Mouse (Mus musculus): Measurements from ENCODE around the gene Rtl10. TPM values are rescaled to one million over a fixed set of nuclear protein-coding genes. Genes with fewer than 3 reads are reported as not detected.

Rtl10 gene
- total and polyA plus RNA-seq, 3 experiments = 4.8 to 21.1 (median 9.8) TPM

DNA sequence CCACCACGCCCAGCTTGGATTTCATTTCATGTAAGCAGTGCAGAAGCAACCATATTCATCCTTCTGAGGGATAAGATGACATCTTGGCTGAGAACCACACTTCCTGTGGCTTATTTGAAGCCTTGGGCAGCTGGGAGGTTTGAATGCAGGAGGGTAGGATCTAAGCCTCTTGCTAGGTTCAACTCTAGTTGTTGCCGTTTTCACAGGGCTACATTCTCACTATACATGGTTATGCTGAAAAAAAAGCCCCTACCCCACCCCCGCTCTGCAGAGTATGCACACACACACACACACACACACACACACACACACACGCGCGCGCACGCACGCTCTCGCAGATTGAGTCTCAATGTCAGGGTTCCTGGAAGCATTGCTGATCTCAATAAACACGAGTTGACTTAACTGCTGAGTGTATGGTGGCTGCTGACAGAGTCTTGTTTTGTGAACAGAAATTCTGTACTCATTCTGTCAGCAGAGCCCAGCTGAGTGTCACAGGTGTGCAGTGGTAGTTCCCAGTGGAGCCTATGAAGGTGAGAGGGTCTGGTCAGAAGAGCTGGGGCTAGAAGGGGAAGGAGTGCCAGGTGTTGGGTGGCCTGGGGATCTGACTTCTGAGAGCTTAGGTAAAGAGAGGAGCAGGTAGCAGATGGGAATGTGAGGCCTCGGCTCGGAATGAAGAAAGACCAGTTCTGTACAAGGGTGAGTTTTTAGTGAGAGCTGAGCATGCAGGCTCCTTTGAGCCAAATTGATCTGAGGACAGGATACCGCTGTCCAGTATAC lies 5.1 kb downstream of the Rtl10 start:
- no peak overlapping the region for H3K9ac ChIP-seq (ENCODE audit: insufficient read depth, low read depth)
- H3K4me2 ChIP-seq (ENCODE audit: insufficient read depth, low read depth, poor library complexity, severe bottlenecking) = no peak overlapping the region
- H3K9me3 ChIP-seq (replicated peaks; ENCODE audit: low read length) = no peaks in the 10 kb centered on the region
- no peak for DNase-seq (ENCODE audit: extremely low read depth)
- no peaks in the 10 kb centered on the region for H3K27me3 ChIP-seq (replicated peaks)
- no peak for TF ChIP-seq MYC (IDR thresholded peaks at IDR 0.05; ENCODE audit: low read depth, low read length)
- no peak for TF ChIP-seq PAX5 (IDR thresholded peaks at IDR 0.05; ENCODE audit: low read length)
- no peak for TF ChIP-seq TBP (conservative IDR thresholded peaks at IDR 0.05; ENCODE audit: low read depth, low read length)
- no peak for TF ChIP-seq MAX (IDR thresholded peaks at IDR 0.05; ENCODE audit: low read length)
- no peak for TF ChIP-seq POLR2A (IDR thresholded peaks at IDR 0.05; ENCODE audit: low read depth, low read length)
- TF ChIP-seq NELFE (IDR thresholded peaks at IDR 0.05; ENCODE audit: low read depth, low read length) = no peak
- TF ChIP-seq ZC3H11A (IDR thresholded peaks at IDR 0.05; ENCODE audit: low read depth, low read length) = no peak
- TF ChIP-seq IRF4 (IDR thresholded peaks at IDR 0.05; ENCODE audit: low read depth, low read length) = no peak
- no peak for TF ChIP-seq RAD21 (IDR thresholded peaks at IDR 0.05; ENCODE audit: low read depth, low read length)
- TF ChIP-seq JUN (IDR thresholded peaks at IDR 0.05; ENCODE audit: insufficient read depth, low read depth, low read length) = no peak
- no peak for TF ChIP-seq E2F4 (IDR thresholded peaks at IDR 0.05; ENCODE audit: insufficient replicate concordance, low read depth, low read length)
- no peak for TF ChIP-seq SMC3 (IDR thresholded peaks at IDR 0.05; ENCODE audit: low read depth, low read length)
- TF ChIP-seq ETS1 (conservative IDR thresholded peaks at IDR 0.05; ENCODE audit: low read depth, low read length) = no peak
- TF ChIP-seq MEF2A (IDR thresholded peaks at IDR 0.05; ENCODE audit: borderline replicate concordance, low read depth, low read length) = no peak
- TF ChIP-seq SIN3A (IDR thresholded peaks at IDR 0.05; ENCODE audit: low read length) = no peak
- no peak for TF ChIP-seq ZKSCAN1 (IDR thresholded peaks at IDR 0.05; ENCODE audit: borderline replicate concordance, low read depth, low read length)
- TF ChIP-seq RCOR1 (conservative IDR thresholded peaks at IDR 0.05; ENCODE audit: low read depth, low read length) = no peak
- no peak for TF ChIP-seq UBTF (IDR thresholded peaks at IDR 0.05; ENCODE audit: low read depth, low read length)
- no peak overlapping the region for H3K27ac ChIP-seq (ENCODE audit: insufficient read depth, low read depth)
- H3K4me1 ChIP-seq (ENCODE audit: control insufficient read depth in 1 of 2, insufficient read depth in 2 of 2) = peaks cover 9 to 30% of the 10 kb centered on the region in 2 experiments
- H3K79me2 ChIP-seq (replicated peaks; ENCODE audit: control insufficient read depth, extremely low read depth, insufficient read depth, poor library complexity, severe bottlenecking) = peaks cover 12% of the 10 kb centered on the region
- in situ Hi-C loops (cut with MboI; ENCODE audit: low pct_ligation_motif_present, low pct_unique_long_range_greater_than_20kb, low sequenced_read_pairs) = loop anchor here (5.0 kb wide), 1 partner anchor 99 kb away; no protein-coding TSS in a partner anchor
- H3K4me3 ChIP-seq (replicated peaks in 1 of 3; ENCODE audit: low read depth in 2 of 3, low read length in 2 of 3, poor library complexity in 1 of 3) = no peak overlapping the region
- dilution Hi-C loops (cut with MboI; ENCODE audit: extremely low pct_ligation_motif_present, extremely low pct_unique_long_range_greater_than_20kb, low sequenced_read_pairs) = no loop called here
- peaks cover 15 to 67% of the 10 kb centered on the region in 2 experiments for H3K36me3 ChIP-seq (replicated peaks in 1 of 2; ENCODE audit: control insufficient read depth in 1 of 2, insufficient read depth in 1 of 2, low read length in 1 of 2)

DNA sequence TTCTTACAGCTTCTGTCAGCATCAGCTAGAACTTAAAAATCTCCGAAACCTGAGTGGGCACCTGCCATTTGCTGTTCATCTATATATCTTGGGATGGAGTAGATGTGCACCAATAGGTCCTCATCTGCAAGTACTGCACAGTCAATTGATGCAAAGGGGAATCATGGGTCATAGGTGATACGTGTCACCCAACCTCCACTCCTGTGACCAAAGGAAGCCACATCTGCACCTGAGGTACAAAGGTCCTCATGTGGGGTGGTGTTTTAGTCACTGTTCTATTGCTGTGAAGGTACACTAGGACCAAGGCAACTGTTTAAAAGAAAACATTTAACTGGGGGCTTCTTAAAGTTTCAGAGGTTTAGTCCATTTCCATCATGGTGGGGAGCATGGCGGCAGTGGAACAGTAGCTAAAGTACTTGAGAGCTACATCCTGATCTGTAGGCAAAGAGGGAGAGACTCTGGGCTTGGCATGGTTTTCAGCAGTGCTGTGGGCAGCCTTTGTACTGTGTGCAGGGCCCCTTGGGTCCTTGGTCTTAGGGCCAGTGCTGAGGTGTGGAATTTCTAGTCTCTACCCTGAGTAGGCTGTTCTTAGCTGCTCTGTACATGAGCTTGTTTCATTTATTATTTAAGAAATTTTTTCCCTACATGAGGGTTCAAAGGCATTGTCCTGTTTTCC lies 8.0 kb downstream of the Rtl10 start:
- DNase-seq (ENCODE audit: extremely low read depth) = no peak
- Histone ChIP-seq H3K27ac (ENCODE audit: insufficient read depth, low read depth) (no peak overlapping the region), H3K4me2 (ENCODE audit: insufficient read depth, low read depth, poor library complexity, severe bottlenecking) (no peak overlapping the region), H3K4me3 (replicated peaks in 1 of 3; ENCODE audit: low read depth in 2 of 3, low read length in 2 of 3, poor library complexity in 1 of 3) (no peak overlapping the region), H3K27me3 (replicated peaks) (no peaks in the 10 kb centered on the region), H3K4me1 (ENCODE audit: control insufficient read depth in 1 of 2, insufficient read depth in 2 of 2) (peaks cover 0 to 7% of the 10 kb centered on the region in 2 experiments; a peak in 1 of 4 replicates), H3K9me3 (replicated peaks; ENCODE audit: low read length) (no peaks in the 10 kb centered on the region), H3K36me3 (replicated peaks in 1 of 2; ENCODE audit: control insufficient read depth in 1 of 2, insufficient read depth in 1 of 2, low read length in 1 of 2) (peaks cover 5 to 67% of the 10 kb centered on the region in 2 experiments), H3K79me2 (replicated peaks; ENCODE audit: control insufficient read depth, extremely low read depth, insufficient read depth, poor library complexity, severe bottlenecking) (no peaks in the 10 kb centered on the region), H3K9ac (ENCODE audit: insufficient read depth, low read depth) (no peak overlapping the region)
- in situ Hi-C loops (cut with MboI; ENCODE audit: low pct_ligation_motif_present, low pct_unique_long_range_greater_than_20kb, low sequenced_read_pairs) = no loop called here
- TF ChIP-seq MAX (IDR thresholded peaks at IDR 0.05; ENCODE audit: low read length) (no peak), EP300 (IDR thresholded peaks at IDR 0.05; ENCODE audit: low read length) (no peak), BHLHE40 (IDR thresholded peaks at IDR 0.05; ENCODE audit: low read depth, low read length) (no peak), NELFE (IDR thresholded peaks at IDR 0.05; ENCODE audit: low read depth, low read length) (no peak), MYC (IDR thresholded peaks at IDR 0.05; ENCODE audit: low read depth, low read length) (no peak), TCF12 (IDR thresholded peaks at IDR 0.05; ENCODE audit: low read depth, low read length) (no peak), JUN (IDR thresholded peaks at IDR 0.05; ENCODE audit: insufficient read depth, low read depth, low read length) (no peak), MAFK (IDR thresholded peaks at IDR 0.05; ENCODE audit: insufficient replicate concordance, low read length) (no peak), TBP (conservative IDR thresholded peaks at IDR 0.05; ENCODE audit: low read depth, low read length) (no peak), POLR2AphosphoS2 (IDR thresholded peaks at IDR 0.05; ENCODE audit: low read depth, low read length) (no peak), ZC3H11A (IDR thresholded peaks at IDR 0.05; ENCODE audit: low read depth, low read length) (no peak), ELF1 (IDR thresholded peaks at IDR 0.05; ENCODE audit: low read depth, low read length) (no peak), IRF4 (IDR thresholded peaks at IDR 0.05; ENCODE audit: low read depth, low read length) (no peak), USF2 (conservative IDR thresholded peaks at IDR 0.05; ENCODE audit: low read depth, low read length) (no peak), RCOR1 (conservative IDR thresholded peaks at IDR 0.05; ENCODE audit: low read depth, low read length) (no peak), SMC3 (IDR thresholded peaks at IDR 0.05; ENCODE audit: low read depth, low read length) (no peak), NRF1 (IDR thresholded peaks at IDR 0.05; ENCODE audit: low read depth, low read length) (no peak)
- dilution Hi-C loops (cut with MboI; ENCODE audit: extremely low pct_ligation_motif_present, extremely low pct_unique_long_range_greater_than_20kb, low sequenced_read_pairs) = no loop called here
